Mouse (Mus musculus): ENCODE measurements at regions not wholly inside any gene's neighbourhood (a gene's known extent, or its start where the extent isn't known, plus 50 kb on each side); places are given as distances from the start of the nearest gene placed in this dataset.

DNA sequence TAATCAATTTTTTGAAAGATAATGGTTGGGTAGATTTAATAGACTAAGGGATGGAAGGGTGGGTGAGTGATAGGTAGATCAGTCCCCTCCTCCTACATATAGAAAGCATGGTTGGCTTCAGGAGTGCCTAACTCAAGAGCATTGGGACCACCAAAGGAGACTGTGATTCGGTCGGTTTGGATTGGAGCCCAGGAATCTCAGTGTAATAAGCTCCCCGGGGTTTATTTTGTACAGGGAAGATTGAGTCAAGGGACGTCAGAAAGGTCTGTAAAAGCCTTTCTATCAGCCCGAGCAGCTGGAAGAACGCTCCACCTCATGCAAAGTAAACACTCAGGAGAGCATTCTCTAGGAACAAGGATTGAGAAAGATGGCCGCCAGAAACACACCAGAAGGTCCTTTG lies 76.5 kb upstream of the Cops8 start:
- H3K9me3 ChIP-seq (ENCODE audit: control insufficient read depth, insufficient read depth, low read depth, low read length) = no peaks in the 10 kb centered on the region
- H3K27ac ChIP-seq (ENCODE audit: insufficient read depth, low read depth, low read length, poor library complexity, severe bottlenecking) = no peak overlapping the region
- H3K4me3 ChIP-seq (ENCODE audit: insufficient read depth in 1 of 2, low read depth in 1 of 2, low read length in 2 of 2, poor library complexity in 1 of 2, severe bottlenecking in 1 of 2) = no peak overlapping the region
- TF ChIP-seq CHD2 (IDR thresholded peaks at IDR 0.05; ENCODE audit: low read depth, low read length) (no peak), ZNF384 (IDR thresholded peaks at IDR 0.05; ENCODE audit: low read depth, low read length) (no peak), MAFK (IDR thresholded peaks at IDR 0.05; ENCODE audit: insufficient read depth, low read depth, low read length) (no peak), HCFC1 (IDR thresholded peaks at IDR 0.05; ENCODE audit: borderline replicate concordance, insufficient read depth, low read length) (no peak), ZC3H11A (IDR thresholded peaks at IDR 0.05; ENCODE audit: borderline replicate concordance, low read depth, low read length) (no peak)
- in situ Hi-C loops (cut with MboI; ENCODE audit: low sequenced_read_pairs in 2 of 2, unreplicated experiment in 2 of 2) = no loop called here
- H3K4me1 ChIP-seq (ENCODE audit: control insufficient read depth in 2 of 2, insufficient read depth in 2 of 2, low read length in 2 of 2, poor library complexity in 1 of 2) = peaks cover 2 to 14% of the 10 kb centered on the region in 2 experiments; a peak in 3 of 4 replicates
- no peaks in the 10 kb centered on the region for H3K36me3 ChIP-seq (ENCODE audit: control insufficient read depth, insufficient read depth, low read length, poor library complexity, severe bottlenecking)
- no peak for DNase-seq (ENCODE audit: low read depth, low spot score)
- no peak overlapping the region for H3K9ac ChIP-seq (ENCODE audit: insufficient read depth, low read depth, low read length, poor library complexity, severe bottlenecking)

DNA sequence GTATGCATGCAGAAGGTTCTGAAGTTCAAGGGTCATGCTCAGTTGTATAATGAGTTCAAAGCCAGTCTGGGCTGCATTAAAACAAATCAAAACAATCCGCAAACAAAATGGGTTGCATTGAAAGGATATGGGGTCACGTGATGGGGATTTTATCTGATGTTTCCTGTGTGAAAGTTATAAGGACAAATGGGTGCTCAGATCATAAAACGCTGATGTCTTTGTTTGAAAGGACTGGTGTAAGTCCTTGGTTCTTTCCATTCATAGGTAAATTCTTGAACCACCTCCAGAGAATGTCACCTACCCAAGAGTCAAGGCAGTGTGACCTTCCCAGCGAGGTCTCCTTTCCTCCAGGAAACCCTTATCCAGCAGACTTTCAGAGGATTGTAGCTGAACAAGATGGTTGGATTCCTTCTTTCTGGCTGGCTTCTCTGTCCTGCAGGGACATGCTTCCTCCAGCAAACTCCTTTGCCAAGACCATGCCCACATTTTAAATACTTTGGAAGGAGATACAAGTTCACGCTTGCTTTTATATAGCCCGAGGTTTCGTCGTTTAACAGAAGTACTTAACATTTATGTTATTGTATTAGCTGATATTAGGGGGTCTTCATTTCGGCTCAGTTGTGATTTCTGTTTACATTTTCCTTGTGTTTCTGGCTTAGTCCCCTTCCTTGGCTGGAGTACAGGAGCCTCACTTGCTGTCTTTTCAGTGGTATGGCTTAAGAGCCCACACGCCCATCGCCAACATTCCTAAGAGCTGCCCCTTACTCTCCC lies 74.6 kb upstream of the Cops8 start:
- in situ Hi-C loops (cut with MboI; ENCODE audit: low sequenced_read_pairs in 2 of 2, unreplicated experiment in 2 of 2) = no loop called here
- no peaks in the 10 kb centered on the region for H3K9me3 ChIP-seq (ENCODE audit: control insufficient read depth, insufficient read depth, low read depth, low read length)
- H3K9ac ChIP-seq (ENCODE audit: insufficient read depth, low read depth, low read length, poor library complexity, severe bottlenecking) = no peak overlapping the region
- no peak overlapping the region for H3K27ac ChIP-seq (ENCODE audit: insufficient read depth, low read depth, low read length, poor library complexity, severe bottlenecking)
- no peak for DNase-seq (ENCODE audit: low read depth, low spot score)
- TF ChIP-seq CHD2 (IDR thresholded peaks at IDR 0.05; ENCODE audit: low read depth, low read length) = no peak
- TF ChIP-seq ZC3H11A (IDR thresholded peaks at IDR 0.05; ENCODE audit: borderline replicate concordance, low read depth, low read length) = no peak
- no peak for TF ChIP-seq MAFK (IDR thresholded peaks at IDR 0.05; ENCODE audit: insufficient read depth, low read depth, low read length)
- no peak for TF ChIP-seq HCFC1 (IDR thresholded peaks at IDR 0.05; ENCODE audit: borderline replicate concordance, insufficient read depth, low read length)
- TF ChIP-seq ZNF384 (IDR thresholded peaks at IDR 0.05; ENCODE audit: low read depth, low read length) = no peak
- peaks cover 4 to 17% of the 10 kb centered on the region in 2 experiments for H3K4me1 ChIP-seq (ENCODE audit: control insufficient read depth in 2 of 2, insufficient read depth in 2 of 2, low read length in 2 of 2, poor library complexity in 1 of 2)
- no peak overlapping the region for H3K4me3 ChIP-seq (ENCODE audit: insufficient read depth in 1 of 2, low read depth in 1 of 2, low read length in 2 of 2, poor library complexity in 1 of 2, severe bottlenecking in 1 of 2)
- no peaks in the 10 kb centered on the region for H3K36me3 ChIP-seq (ENCODE audit: control insufficient read depth, insufficient read depth, low read length, poor library complexity, severe bottlenecking)

- Histone ChIP-seq H3K27ac (ENCODE audit: insufficient read depth, low read depth, low read length, poor library complexity, severe bottlenecking) (no peak overlapping the region), H3K4me1 (ENCODE audit: control insufficient read depth in 2 of 2, insufficient read depth in 2 of 2, low read length in 2 of 2, poor library complexity in 1 of 2) (peaks cover 2% of the 10 kb centered on the region in 2 experiments; a peak in 2 of 4 replicates), H3K4me3 (ENCODE audit: insufficient read depth in 1 of 2, low read depth in 1 of 2, low read length in 2 of 2, poor library complexity in 1 of 2, severe bottlenecking in 1 of 2) (no peak overlapping the region), H3K36me3 (ENCODE audit: control insufficient read depth, insufficient read depth, low read length, poor library complexity, severe bottlenecking) (no peaks in the 10 kb centered on the region), H3K9me3 (ENCODE audit: control insufficient read depth, insufficient read depth, low read depth, low read length) (no peaks in the 10 kb centered on the region), H3K9ac (ENCODE audit: insufficient read depth, low read depth, low read length, poor library complexity, severe bottlenecking) (no peak overlapping the region)
- no peak for TF ChIP-seq HCFC1 (IDR thresholded peaks at IDR 0.05; ENCODE audit: borderline replicate concordance, insufficient read depth, low read length)
- no peak for TF ChIP-seq CHD2 (IDR thresholded peaks at IDR 0.05; ENCODE audit: low read depth, low read length)
- TF ChIP-seq ZNF384 (IDR thresholded peaks at IDR 0.05; ENCODE audit: low read depth, low read length) = no peak
- no peak for TF ChIP-seq ZC3H11A (IDR thresholded peaks at IDR 0.05; ENCODE audit: borderline replicate concordance, low read depth, low read length)
- no peak for TF ChIP-seq MAFK (IDR thresholded peaks at IDR 0.05; ENCODE audit: insufficient read depth, low read depth, low read length)
- DNase-seq (ENCODE audit: low read depth, low spot score) = no peak
- in situ Hi-C loops (cut with MboI; ENCODE audit: low sequenced_read_pairs in 2 of 2, unreplicated experiment in 2 of 2) = no loop called here
Observed at GRCm38 (mm10) chr1:90533481-90533880, 69.3 kb upstream of the Cops8 start.

GRCm38 (mm10) chr1:90536105-90536504 lies 66.7 kb upstream of the Cops8 start:
- H3K4me1 ChIP-seq (ENCODE audit: control insufficient read depth in 2 of 2, insufficient read depth in 2 of 2, low read length in 2 of 2, poor library complexity in 1 of 2) = peaks cover 2% of the 10 kb centered on the region in 2 experiments; a peak in 2 of 4 replicates
- H3K4me3 ChIP-seq (ENCODE audit: insufficient read depth in 1 of 2, low read depth in 1 of 2, low read length in 2 of 2, poor library complexity in 1 of 2, severe bottlenecking in 1 of 2) = no peak overlapping the region
- in situ Hi-C loops (cut with MboI; ENCODE audit: low sequenced_read_pairs in 2 of 2, unreplicated experiment in 2 of 2) = no loop called here
- H3K27ac ChIP-seq (ENCODE audit: insufficient read depth, low read depth, low read length, poor library complexity, severe bottlenecking) = no peak overlapping the region
- H3K9ac ChIP-seq (ENCODE audit: insufficient read depth, low read depth, low read length, poor library complexity, severe bottlenecking) = no peak overlapping the region
- H3K9me3 ChIP-seq (ENCODE audit: control insufficient read depth, insufficient read depth, low read depth, low read length) = no peaks in the 10 kb centered on the region
- H3K36me3 ChIP-seq (ENCODE audit: control insufficient read depth, insufficient read depth, low read length, poor library complexity, severe bottlenecking) = no peaks in the 10 kb centered on the region
- no peak for DNase-seq (ENCODE audit: low read depth, low spot score)
- TF ChIP-seq MAFK (IDR thresholded peaks at IDR 0.05; ENCODE audit: insufficient read depth, low read depth, low read length) = no peak
- no peak for TF ChIP-seq ZNF384 (IDR thresholded peaks at IDR 0.05; ENCODE audit: low read depth, low read length)
